Mouse (Mus musculus) spleen, adult 2 months (tissue): Measurements from ENCODE around the gene Sorcs3.

ENCODE experiments used
- CTCF ChIP-seq: fragments of 200-500 bp; IDR thresholded peaks from 2 replicates; pipeline ENCODE4 v1.5.1; 2011; ENCODE audit warnings: mild to moderate bottlenecking, inconsistent platforms; ENCODE audit not compliant: insufficient read depth, insufficient read length, insufficient replicate concordance; ENCODE audit errors: extremely low read depth
- POLR2A ChIP-seq: fragments of 200-500 bp; IDR thresholded peaks from 2 replicates; pipeline ENCODE4 v1.6.1; 2011; ENCODE audit warnings: low read depth, low read length, inconsistent platforms

DNA sequence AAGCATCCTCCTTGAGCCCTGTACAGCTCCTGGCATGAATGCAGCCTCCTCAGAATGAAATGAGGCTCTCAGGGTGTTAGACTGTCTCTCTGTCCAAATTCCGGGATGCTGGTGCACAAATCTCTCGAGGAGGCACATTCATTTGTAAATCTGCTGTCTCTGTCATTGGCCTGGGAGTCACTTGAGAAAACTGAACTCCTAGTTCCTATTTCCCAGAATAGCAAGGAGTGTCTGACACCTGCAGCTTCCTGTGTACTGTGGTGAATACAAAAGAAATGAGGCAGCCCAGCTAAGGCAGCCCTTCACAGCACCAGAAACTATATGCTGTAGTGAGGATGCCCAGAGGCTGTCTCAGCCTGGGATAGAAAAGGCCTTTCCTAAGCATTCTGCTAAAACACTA is 444.1 kb downstream of the Sorcs3 start:
- TF ChIP-seq CTCF (no peak), POLR2A (no peak)
